Mouse (Mus musculus): ENCODE results near the gene Scn3b. TPM values are rescaled to one million over a fixed set of nuclear protein-coding genes. Genes with fewer than 3 reads are reported as not detected.

The Scn3b gene
- polyA plus RNA-seq, 1 experiment = 0.38 TPM

GRCm38 (mm10) chr9:40292475-40292874 lies 23.5 kb downstream of the Scn3b start:
- Histone ChIP-seq H3K27ac (ENCODE audit: insufficient read depth, low read depth, low read length) (no peak overlapping the region), H3K36me3 (ENCODE audit: control insufficient read depth, insufficient read depth, low read length) (no peaks in the 10 kb centered on the region; the same call in 1 of the 2 replicates), H3K4me1 (ENCODE audit: control insufficient read depth, insufficient read depth, low read length) (no peaks in the 10 kb centered on the region), H3K27me3 (replicated peaks; ENCODE audit: control insufficient read depth, insufficient read depth, low read length) (no peaks in the 10 kb centered on the region), H3K4me3 (ENCODE audit: insufficient read depth, low read depth, low read length) (no peak overlapping the region)
- no peak for DNase-seq
- WGBS = 76% methylated on average over 4 of the region's 4 CpGs
- TF ChIP-seq CTCF (conservative IDR thresholded peaks at IDR 0.05; ENCODE audit: insufficient read depth, insufficient read length, low read depth, low read length) = no peak
- no peak for TF ChIP-seq POLR2A (IDR thresholded peaks at IDR 0.05; ENCODE audit: low read depth, low read length)

- Histone ChIP-seq H3K36me3 (ENCODE audit: control insufficient read depth, insufficient read depth, low read length) (no peaks in the 10 kb centered on the region; the same call in 1 of the 2 replicates), H3K4me3 (ENCODE audit: insufficient read depth, low read depth, low read length) (no peak overlapping the region), H3K27me3 (replicated peaks; ENCODE audit: control insufficient read depth, insufficient read depth, low read length) (no peaks in the 10 kb centered on the region), H3K27ac (ENCODE audit: insufficient read depth, low read depth, low read length) (no peak overlapping the region), H3K4me1 (ENCODE audit: control insufficient read depth, insufficient read depth, low read length) (no peaks in the 10 kb centered on the region)
- no peak for TF ChIP-seq CTCF (conservative IDR thresholded peaks at IDR 0.05; ENCODE audit: insufficient read depth, insufficient read length, low read depth, low read length)
- no peak for TF ChIP-seq POLR2A (IDR thresholded peaks at IDR 0.05; ENCODE audit: low read depth, low read length)
- 93% methylated on average over 8 of the region's 8 CpGs for WGBS
- no peak for DNase-seq
These were observed 24.3 kb downstream of the Scn3b start for GRCm38 (mm10) chr9:40293286-40293685.

GRCm38 (mm10) chr9:40293740-40294139 lies 24.7 kb downstream of the Scn3b start:
- Histone ChIP-seq H3K4me1 (ENCODE audit: control insufficient read depth, insufficient read depth, low read length) (no peaks in the 10 kb centered on the region), H3K36me3 (ENCODE audit: control insufficient read depth, insufficient read depth, low read length) (no peaks in the 10 kb centered on the region; the same call in 1 of the 2 replicates), H3K4me3 (ENCODE audit: insufficient read depth, low read depth, low read length) (no peak overlapping the region), H3K27ac (ENCODE audit: insufficient read depth, low read depth, low read length) (no peak overlapping the region), H3K27me3 (replicated peaks; ENCODE audit: control insufficient read depth, insufficient read depth, low read length) (no peaks in the 10 kb centered on the region)
- TF ChIP-seq CTCF (conservative IDR thresholded peaks at IDR 0.05; ENCODE audit: insufficient read depth, insufficient read length, low read depth, low read length) (no peak), POLR2A (IDR thresholded peaks at IDR 0.05; ENCODE audit: low read depth, low read length) (no peak)
- WGBS = 92% methylated on average over 5 of the region's 5 CpGs
- DNase-seq = no peak

- H3K4me1 ChIP-seq (ENCODE audit: control insufficient read depth, insufficient read depth, low read length) = no peaks in the 10 kb centered on the region
- no peak for DNase-seq
- TF ChIP-seq CTCF (conservative IDR thresholded peaks at IDR 0.05; ENCODE audit: insufficient read depth, insufficient read length, low read depth, low read length) = no peak
- TF ChIP-seq POLR2A (IDR thresholded peaks at IDR 0.05; ENCODE audit: low read depth, low read length) = no peak
- H3K27me3 ChIP-seq (replicated peaks; ENCODE audit: control insufficient read depth, insufficient read depth, low read length) = no peaks in the 10 kb centered on the region
- no peak overlapping the region for H3K4me3 ChIP-seq (ENCODE audit: insufficient read depth, low read depth, low read length)
- WGBS = 89% methylated on average over 5 of the region's 5 CpGs
- H3K27ac ChIP-seq (ENCODE audit: insufficient read depth, low read depth, low read length) = no peak overlapping the region
- H3K36me3 ChIP-seq (ENCODE audit: control insufficient read depth, insufficient read depth, low read length) = no peaks in the 10 kb centered on the region; the same call in 1 of the 2 replicates
These were observed 25.2 kb downstream of the Scn3b start for GRCm38 (mm10) chr9:40294210-40294609.

GRCm38 (mm10) chr9:40294866-40295265 lies 25.8 kb downstream of the Scn3b start:
- no peak for DNase-seq
- Histone ChIP-seq H3K36me3 (ENCODE audit: control insufficient read depth, insufficient read depth, low read length) (no peaks in the 10 kb centered on the region; the same call in 1 of the 2 replicates), H3K27me3 (replicated peaks; ENCODE audit: control insufficient read depth, insufficient read depth, low read length) (no peaks in the 10 kb centered on the region), H3K27ac (ENCODE audit: insufficient read depth, low read depth, low read length) (no peak overlapping the region), H3K4me3 (ENCODE audit: insufficient read depth, low read depth, low read length) (no peak overlapping the region), H3K4me1 (ENCODE audit: control insufficient read depth, insufficient read depth, low read length) (no peaks in the 10 kb centered on the region)
- no peak for TF ChIP-seq POLR2A (IDR thresholded peaks at IDR 0.05; ENCODE audit: low read depth, low read length)
- no peak for TF ChIP-seq CTCF (conservative IDR thresholded peaks at IDR 0.05; ENCODE audit: insufficient read depth, insufficient read length, low read depth, low read length)
- WGBS = 91% methylated on average over 1 of the region's 1 CpGs

- TF ChIP-seq CTCF (conservative IDR thresholded peaks at IDR 0.05; ENCODE audit: insufficient read depth, insufficient read length, low read depth, low read length) = no peak
- TF ChIP-seq POLR2A (IDR thresholded peaks at IDR 0.05; ENCODE audit: low read depth, low read length) = no peak
- Histone ChIP-seq H3K4me3 (ENCODE audit: insufficient read depth, low read depth, low read length) (no peak overlapping the region), H3K4me1 (ENCODE audit: control insufficient read depth, insufficient read depth, low read length) (no peaks in the 10 kb centered on the region), H3K27me3 (replicated peaks; ENCODE audit: control insufficient read depth, insufficient read depth, low read length) (no peaks in the 10 kb centered on the region), H3K36me3 (ENCODE audit: control insufficient read depth, insufficient read depth, low read length) (no peaks in the 10 kb centered on the region; the same call in 1 of the 2 replicates), H3K27ac (ENCODE audit: insufficient read depth, low read depth, low read length) (no peak overlapping the region)
- no peak for DNase-seq
- 90% methylated on average over 5 of the region's 5 CpGs for WGBS
These were observed 27.2 kb downstream of the Scn3b start for GRCm38 (mm10) chr9:40296251-40296650.

GRCm38 (mm10) chr9:40297969-40298368 lies 29.0 kb downstream of the Scn3b start:
- H3K4me1 ChIP-seq (ENCODE audit: control insufficient read depth, insufficient read depth, low read length) = no peaks in the 10 kb centered on the region
- DNase-seq = no peak
- no peak overlapping the region for H3K27ac ChIP-seq (ENCODE audit: insufficient read depth, low read depth, low read length)
- H3K36me3 ChIP-seq (ENCODE audit: control insufficient read depth, insufficient read depth, low read length) = no peaks in the 10 kb centered on the region; the same call in 1 of the 2 replicates
- no peak for TF ChIP-seq POLR2A (IDR thresholded peaks at IDR 0.05; ENCODE audit: low read depth, low read length)
- TF ChIP-seq CTCF (conservative IDR thresholded peaks at IDR 0.05; ENCODE audit: insufficient read depth, insufficient read length, low read depth, low read length) = no peak
- no peaks in the 10 kb centered on the region for H3K27me3 ChIP-seq (replicated peaks; ENCODE audit: control insufficient read depth, insufficient read depth, low read length)
- 85% methylated on average over 9 of the region's 9 CpGs for WGBS
- H3K4me3 ChIP-seq (ENCODE audit: insufficient read depth, low read depth, low read length) = no peak overlapping the region

All from kidney, adult 2 months (tissue).